Mouse (Mus musculus): ENCODE data around the gene Trak1.

DNA sequence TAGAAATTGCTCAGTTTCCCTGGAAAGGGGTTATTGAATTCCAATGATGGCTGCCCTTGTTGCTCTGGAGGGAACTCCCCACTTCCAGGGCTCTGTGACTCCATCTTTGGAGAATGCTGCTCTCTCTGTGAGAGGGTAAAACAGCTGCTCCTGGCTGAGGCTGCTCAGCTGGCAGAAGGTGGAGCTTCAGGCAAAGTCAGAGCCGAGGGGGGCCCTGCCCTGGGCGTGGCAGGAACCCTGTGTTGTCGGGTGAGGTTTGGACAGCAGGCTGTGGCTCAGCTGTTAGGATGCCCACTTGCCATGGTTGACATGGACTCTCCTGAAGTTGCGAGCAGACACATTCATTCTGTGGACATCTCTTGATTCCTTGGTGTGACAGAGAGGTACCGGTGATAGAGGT is 49.3 kb downstream of the Trak1 start:
- TF ChIP-seq POLR2A (IDR thresholded peaks at IDR 0.05; ENCODE audit: borderline replicate concordance, insufficient read depth, low read length): no peak
- TF ChIP-seq CTCF (IDR thresholded peaks at IDR 0.05; ENCODE audit: borderline replicate concordance, insufficient read depth, low read depth, low read length): no peak

All from cerebellum, adult 2 months (tissue).